Mouse (Mus musculus): ENCODE results near the gene Hs3st1.

The Hs3st1 gene

GRCm38 (mm10) chr5:39643260-39643923 is 111.9 kb downstream of the Hs3st1 start:
- no peak for DNase-seq (ENCODE audit: low spot score)

- DNase-seq (ENCODE audit: low spot score), result no peak
These were observed 113.0 kb downstream of the Hs3st1 start for GRCm38 (mm10) chr5:39642222-39642770.

- DNase-seq (ENCODE audit: low spot score), result no peak
These were observed 115.7 kb downstream of the Hs3st1 start for GRCm38 (mm10) chr5:39639438-39640177.

- DNase-seq (ENCODE audit: low spot score), result no peak
These were observed 116.3 kb downstream of the Hs3st1 start for GRCm38 (mm10) chr5:39638926-39639325.

- no peak for DNase-seq (ENCODE audit: low spot score)
These were observed 117.4 kb downstream of the Hs3st1 start for GRCm38 (mm10) chr5:39637874-39638273.

GRCm38 (mm10) chr5:39636090-39636489 is 119.2 kb downstream of the Hs3st1 start:
- DNase-seq (ENCODE audit: low spot score), result no peak

- no peak for DNase-seq (ENCODE audit: low spot score)
These were observed 120.8 kb downstream of the Hs3st1 start for GRCm38 (mm10) chr5:39634300-39635047.

GRCm38 (mm10) chr5:39633206-39633605 is 122.1 kb downstream of the Hs3st1 start:
- DNase-seq (ENCODE audit: low spot score), result no peak

GRCm38 (mm10) chr5:39630841-39631240 is 124.4 kb downstream of the Hs3st1 start:
- DNase-seq (ENCODE audit: low spot score), result no peak

GRCm38 (mm10) chr5:39625037-39625473 is 130.2 kb downstream of the Hs3st1 start:
- DNase-seq (ENCODE audit: low spot score), result no peak

GRCm38 (mm10) chr5:39624218-39624590 is 131.1 kb downstream of the Hs3st1 start:
- DNase-seq (ENCODE audit: low spot score), result no peak

- DNase-seq (ENCODE audit: low spot score), result no peak
These were observed 131.7 kb downstream of the Hs3st1 start for GRCm38 (mm10) chr5:39623304-39624217.

GRCm38 (mm10) chr5:39620206-39620866 is 134.9 kb downstream of the Hs3st1 start:
- DNase-seq (ENCODE audit: low spot score), result no peak

GRCm38 (mm10) chr5:39617354-39617977 is 137.8 kb downstream of the Hs3st1 start:
- no peak for DNase-seq (ENCODE audit: low spot score)

- no peak for DNase-seq (ENCODE audit: low spot score)
These were observed 140.1 kb downstream of the Hs3st1 start for GRCm38 (mm10) chr5:39615202-39615601.

GRCm38 (mm10) chr5:39613534-39613933 is 141.7 kb downstream of the Hs3st1 start:
- DNase-seq (ENCODE audit: low spot score), result no peak

- no peak for DNase-seq (ENCODE audit: low spot score)
These were observed 143.0 kb downstream of the Hs3st1 start for GRCm38 (mm10) chr5:39612240-39612639.

GRCm38 (mm10) chr5:39608260-39608659 is 147.0 kb downstream of the Hs3st1 start:
- DNase-seq (ENCODE audit: low spot score), result no peak

- no peak for DNase-seq (ENCODE audit: low spot score)
These were observed 160.5 kb downstream of the Hs3st1 start for GRCm38 (mm10) chr5:39594737-39595136.

All from left cerebral cortex, adult 11 months (tissue).